Mouse (Mus musculus): ENCODE data around the gene Rgs3. TPM values are rescaled to one million over a fixed set of nuclear protein-coding genes. Genes with fewer than 3 reads are reported as not detected.

Gene Rgs3
- polyA plus RNA-seq, 1 experiment from 2014 or later, result 8.2 TPM

GRCm38 (mm10) chr4:62659264-62659663, 99.6 kb downstream of the Rgs3 start:
- in situ Hi-C loops (cut with MboI; ENCODE audit: low pct_unique_long_range_greater_than_20kb), result no loop called here
- no peaks in the 10 kb centered on the region for H3K27me3 ChIP-seq
- ATAC-seq (no peak), DNase-seq (ENCODE audit: low read depth, low spot score) (no peak)
- POLR2A ChIA-PET, result no interaction called here
- no peak for TF ChIP-seq CTCF (IDR thresholded peaks at IDR 0.05)
- CTCF ChIA-PET, result interaction anchor here (0.8 kb wide), 1 partner anchor 89 kb away, joined by 3 read pairs; no protein-coding TSS in a partner anchor

DNA sequence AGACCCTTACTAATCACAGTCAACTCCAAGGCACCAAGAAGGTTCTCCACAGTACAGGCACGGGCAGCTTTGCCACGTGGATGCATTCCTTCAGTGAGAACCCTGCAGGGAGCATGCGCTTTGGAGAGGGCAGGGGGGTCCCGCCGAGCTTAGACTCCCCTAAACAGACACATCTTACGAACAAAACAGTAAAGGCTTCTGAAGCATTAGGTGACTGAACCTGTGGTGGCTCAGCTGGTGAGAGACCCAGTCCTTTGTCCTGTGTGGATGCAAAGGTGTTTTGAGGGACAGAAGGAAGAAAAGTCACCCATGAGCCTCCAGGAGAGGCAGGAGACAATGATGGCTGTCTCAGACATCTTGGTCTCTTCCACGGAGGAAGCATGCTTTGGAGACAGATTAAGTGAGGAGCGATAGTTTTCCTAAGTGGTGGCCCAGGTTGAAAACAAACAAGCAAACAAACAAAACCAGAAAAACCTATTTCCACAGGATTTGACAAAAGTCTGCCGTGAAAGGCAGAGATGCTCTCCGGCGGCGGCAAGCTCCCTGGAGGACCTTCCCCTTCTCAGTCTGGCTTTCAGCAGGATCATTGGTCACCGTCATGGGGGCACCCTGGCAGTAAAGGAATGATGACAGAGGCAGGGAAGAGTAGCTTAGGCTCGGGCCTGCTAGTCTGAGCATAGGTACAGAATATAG, 100.4 kb downstream of the Rgs3 start:
- TF ChIP-seq CTCF (IDR thresholded peaks at IDR 0.05), result no peak
- in situ Hi-C loops (cut with MboI; ENCODE audit: low pct_unique_long_range_greater_than_20kb), result no loop called here
- H3K27me3 ChIP-seq, result no peaks in the 10 kb centered on the region
- ATAC-seq, result no peak
- ChIA-PET POLR2A (no interaction called here), CTCF (interaction anchor here (0.8 kb wide), 1 partner anchor 88 kb away, joined by 3 read pairs; no protein-coding TSS in a partner anchor)
- no peak for DNase-seq (ENCODE audit: low read depth, low spot score)

GRCm38 (mm10) chr4:62660554-62660864, 100.9 kb downstream of the Rgs3 start:
- POLR2A ChIA-PET, result no interaction called here

DNA sequence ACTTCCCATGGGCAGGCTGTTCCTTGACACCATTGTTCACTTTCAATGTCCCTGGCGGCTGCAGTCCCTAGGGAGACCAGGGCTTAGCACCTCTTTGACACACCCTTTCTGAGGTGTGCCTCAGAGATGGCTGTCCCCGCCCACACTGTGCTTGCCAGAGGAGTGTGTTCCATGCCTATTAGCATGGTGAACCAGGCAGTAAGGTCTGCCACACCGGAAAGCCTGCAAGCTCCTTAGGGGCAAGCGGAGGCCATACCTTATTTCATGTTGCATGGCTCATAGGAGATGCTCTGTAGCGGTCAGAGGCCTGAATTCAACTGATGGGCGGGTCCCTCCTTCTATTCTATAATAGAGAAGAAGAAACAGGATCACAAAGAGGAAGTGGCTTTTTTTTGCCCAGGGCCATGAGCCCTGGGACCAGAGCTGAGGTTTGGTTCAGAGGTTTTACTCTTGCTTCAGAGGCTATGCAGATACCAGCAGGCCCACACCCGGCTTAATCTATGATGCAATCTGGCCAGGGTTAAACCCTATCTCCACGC, 101.7 kb downstream of the Rgs3 start:
- ATAC-seq (no peak), DNase-seq (ENCODE audit: low read depth, low spot score) (no peak)
- H3K27me3 ChIP-seq, result no peaks in the 10 kb centered on the region
- in situ Hi-C loops (cut with MboI; ENCODE audit: low pct_unique_long_range_greater_than_20kb), result no loop called here
- ChIA-PET POLR2A (no interaction called here), CTCF (no interaction called here)
- TF ChIP-seq CTCF (IDR thresholded peaks at IDR 0.05), result no peak

More at GRCm38 (mm10) chr4:62660554-62660864, 100.9 kb downstream of the Rgs3 start:
- ATAC-seq, result peak; percentile 80
- no peak for TF ChIP-seq CTCF (IDR thresholded peaks at IDR 0.05)
- peak; percentile 22 for DNase-seq (ENCODE audit: low read depth, low spot score)
- in situ Hi-C loops (cut with MboI; ENCODE audit: low pct_unique_long_range_greater_than_20kb), result no loop called here
- CTCF ChIA-PET, result no interaction called here
- no peaks in the 10 kb centered on the region for H3K27me3 ChIP-seq

DNA sequence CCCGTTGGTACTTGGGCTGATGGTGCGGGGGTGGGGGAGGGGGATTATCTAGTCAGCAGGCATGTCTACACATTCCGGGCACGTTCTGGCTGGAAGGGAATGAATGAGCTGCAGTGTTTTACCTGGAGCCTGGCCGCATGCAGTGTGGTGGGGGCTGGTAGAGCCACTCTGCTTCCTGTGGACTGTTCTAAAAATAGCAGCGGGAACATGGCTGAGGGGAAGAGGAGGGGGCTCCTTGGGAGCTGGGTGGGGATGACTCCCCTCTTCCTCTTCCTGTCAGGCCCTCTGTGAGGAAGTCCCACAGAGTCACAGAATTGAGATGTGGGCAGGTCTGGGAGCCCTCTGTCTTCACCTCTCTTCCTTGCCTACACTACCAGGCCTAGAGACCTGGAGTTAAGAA, 103.7 kb downstream of the Rgs3 start:
- ATAC-seq (no peak), DNase-seq (ENCODE audit: low read depth, low spot score) (no peak)
- H3K27me3 ChIP-seq, result no peaks in the 10 kb centered on the region
- TF ChIP-seq CTCF (IDR thresholded peaks at IDR 0.05), result no peak
- POLR2A ChIA-PET, result no interaction called here
- in situ Hi-C loops (cut with MboI; ENCODE audit: low pct_unique_long_range_greater_than_20kb), result no loop called here
- CTCF ChIA-PET, result no interaction called here

GRCm38 (mm10) chr4:62665842-62666241, 106.2 kb downstream of the Rgs3 start:
- H3K27me3 ChIP-seq, result no peaks in the 10 kb centered on the region
- in situ Hi-C loops (cut with MboI; ENCODE audit: low pct_unique_long_range_greater_than_20kb), result no loop called here
- POLR2A ChIA-PET, result no interaction called here
- no peak for TF ChIP-seq CTCF (IDR thresholded peaks at IDR 0.05)
- CTCF ChIA-PET, result no interaction called here
- DNase-seq (ENCODE audit: low read depth, low spot score) (no peak), ATAC-seq (no peak)

DNA sequence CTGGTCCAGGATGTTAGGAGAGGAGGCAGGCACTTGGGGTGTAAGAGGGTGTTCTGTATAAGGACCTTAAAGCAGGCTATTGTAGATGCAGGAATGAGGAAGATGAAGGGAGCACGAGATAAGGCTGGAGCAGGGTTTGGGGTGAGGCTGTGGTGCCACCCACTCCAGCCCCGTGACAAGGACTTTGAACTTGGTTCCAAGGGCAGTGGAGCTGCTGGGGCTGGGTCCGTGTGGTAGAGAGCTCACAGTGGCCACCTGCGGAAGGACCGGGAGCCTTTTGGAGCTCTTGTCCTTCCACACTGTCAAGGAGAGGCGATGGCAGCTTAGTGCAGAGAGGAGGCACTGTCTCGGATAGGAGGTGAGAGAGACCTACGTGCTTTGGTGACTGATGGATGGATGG, 109.0 kb downstream of the Rgs3 start:
- no peak for ATAC-seq
- no peaks in the 10 kb centered on the region for H3K27me3 ChIP-seq
- TF ChIP-seq CTCF (IDR thresholded peaks at IDR 0.05), result no peak
- ChIA-PET CTCF (no interaction called here), POLR2A (no interaction called here)
- DNase-seq (ENCODE audit: low read depth, low spot score), result no peak
- in situ Hi-C loops (cut with MboI; ENCODE audit: low pct_unique_long_range_greater_than_20kb), result no loop called here

DNA sequence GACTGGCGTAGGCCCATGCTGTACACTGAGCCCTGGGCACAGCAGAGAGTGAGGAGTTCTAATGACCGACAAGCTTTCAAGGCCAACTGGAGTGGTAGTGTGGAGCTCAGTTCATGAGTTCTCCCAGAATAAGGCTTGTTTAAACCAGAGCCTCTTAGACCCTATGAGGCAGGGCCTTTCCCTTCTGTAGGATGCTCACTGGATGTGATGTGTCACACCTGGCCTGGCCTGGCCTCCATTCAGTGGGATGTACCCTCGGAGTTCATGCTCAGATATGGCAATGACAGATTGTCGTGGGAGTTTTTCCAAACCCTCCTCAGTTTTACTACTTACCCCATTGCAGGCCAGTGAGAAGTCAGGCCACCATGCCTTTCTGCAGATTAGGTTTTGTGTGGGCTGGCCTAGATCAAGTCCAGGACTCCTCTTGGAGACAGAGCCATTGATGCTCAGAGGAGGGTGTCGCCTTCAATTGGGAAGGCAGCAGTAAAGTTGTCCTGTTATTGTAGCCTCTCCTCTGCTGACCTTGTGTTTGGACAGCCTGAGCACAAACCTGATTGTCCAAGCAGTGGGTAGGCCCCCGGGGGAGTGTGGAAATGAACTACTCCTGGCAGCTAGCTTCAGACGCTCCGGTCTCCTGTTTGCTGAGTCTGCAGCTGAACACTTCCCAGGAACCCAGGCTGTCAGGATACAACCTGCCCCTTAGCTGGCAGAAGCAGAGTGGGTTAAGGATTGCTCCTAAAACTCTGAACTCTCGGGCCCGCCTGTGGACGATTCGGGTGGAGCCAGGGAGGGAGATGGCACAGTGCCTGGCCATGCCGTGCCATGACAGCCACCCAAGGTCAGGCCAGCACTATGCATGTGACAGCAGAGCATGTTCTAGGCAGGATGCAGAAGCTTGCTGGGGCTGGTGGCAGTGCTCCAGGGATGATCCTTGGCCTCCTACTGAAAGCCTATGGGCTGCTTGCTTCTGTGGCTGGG, 109.7 kb downstream of the Rgs3 start:
- CTCF ChIA-PET, result no interaction called here
- TF ChIP-seq CTCF (IDR thresholded peaks at IDR 0.05), result no peak
- DNase-seq (ENCODE audit: low read depth, low spot score) (no peak), ATAC-seq (no peak)
- H3K27me3 ChIP-seq, result no peaks in the 10 kb centered on the region
- POLR2A ChIA-PET, result no interaction called here
- in situ Hi-C loops (cut with MboI; ENCODE audit: low pct_unique_long_range_greater_than_20kb), result no loop called here

DNA sequence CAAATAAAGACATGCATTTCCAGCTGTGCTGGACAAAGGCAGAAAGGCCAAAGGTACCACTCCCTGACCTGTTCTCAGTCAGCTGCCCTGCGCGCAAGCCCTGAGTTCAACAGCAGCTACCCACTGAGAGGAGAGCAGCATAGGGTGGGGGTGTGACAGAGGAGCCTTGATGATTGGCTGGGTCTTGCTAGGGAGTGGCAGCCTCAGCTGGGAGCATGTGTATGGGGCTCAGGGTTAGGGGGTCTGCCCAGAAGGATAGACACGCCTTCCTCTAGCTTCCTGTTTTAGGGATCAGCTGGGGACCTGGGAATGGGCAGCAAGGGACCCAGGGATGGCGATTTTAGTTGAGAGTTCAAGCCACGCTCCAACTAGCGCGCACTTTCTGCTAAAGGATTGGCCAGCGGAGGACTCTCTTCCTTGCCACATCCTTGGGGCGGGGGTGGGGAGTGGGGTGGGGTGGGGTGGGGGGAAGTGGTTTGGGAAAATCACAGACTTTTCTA, 113.9 kb downstream of the Rgs3 start:
- POLR2A ChIA-PET, result no interaction called here
- in situ Hi-C loops (cut with MboI; ENCODE audit: low pct_unique_long_range_greater_than_20kb), result no loop called here
- no peaks in the 10 kb centered on the region for H3K27me3 ChIP-seq
- ATAC-seq (no peak), DNase-seq (ENCODE audit: low read depth, low spot score) (no peak)
- CTCF ChIA-PET, result interaction anchor here (1.7 kb wide), 1 partner anchor 25 kb away, joined by 3 read pairs; no protein-coding TSS in a partner anchor
- no peak for TF ChIP-seq CTCF (IDR thresholded peaks at IDR 0.05)

GRCm38 (mm10) chr4:62674031-62674995, 114.7 kb downstream of the Rgs3 start:
- in situ Hi-C loops (cut with MboI; ENCODE audit: low pct_unique_long_range_greater_than_20kb), result no loop called here
- DNase-seq (ENCODE audit: low read depth, low spot score), result no peak

More at GRCm38 (mm10) chr4:62674031-62674995, 114.7 kb downstream of the Rgs3 start:
- no peak for TF ChIP-seq CTCF (IDR thresholded peaks at IDR 0.05)
- ChIA-PET CTCF (interaction anchor here (1.4 to 1.7 kb wide), 2 partner anchors 25 to 38 kb away, joined by 3 read pairs; no protein-coding TSS in a partner anchor), POLR2A (no interaction called here)
- ATAC-seq, result no peak
- no peaks in the 10 kb centered on the region for H3K27me3 ChIP-seq

Measured in Patski (cell line).